Mouse (Mus musculus) CH12.LX (cell line): ENCODE measurements around the gene Slc24a5.

Experiments used
- BHLHE40 ChIP-seq: IDR thresholded peaks from 2 replicates; pipeline ENCODE4 v1.6.1; 2011; ENCODE audit warnings: mild to moderate bottlenecking, low read depth, low read length, improper control_type of control experiment
- CTCF ChIP-seq, 2 experiments: IDR thresholded peaks in 1 of 2; conservative IDR thresholded peaks in 1 of 2; 2 replicates each; pipeline ENCODE4 v1.5.1; 2011 to 2012; ENCODE audit warnings: low read depth in 2 of 2, low read length in 2 of 2, improper control_type of control experiment in 1 of 2, inconsistent platforms in 1 of 2, mild to moderate bottlenecking in 1 of 2, moderate library complexity in 1 of 2
- EP300 ChIP-seq: IDR thresholded peaks from 2 replicates; pipeline ENCODE4 v1.6.1; 2011; ENCODE audit warnings: low read length, improper control_type of control experiment
- HCFC1 ChIP-seq: IDR thresholded peaks from 2 replicates; pipeline ENCODE4 v1.6.1; 2012; ENCODE audit warnings: low read depth, mild to moderate bottlenecking, inconsistent platforms, low read length, improper control_type of control experiment
- MAX ChIP-seq: IDR thresholded peaks from 2 replicates; pipeline ENCODE4 v1.6.1; 2011; ENCODE audit warnings: low read length, improper control_type of control experiment
- MAZ ChIP-seq: IDR thresholded peaks from 2 replicates; pipeline ENCODE4 v1.6.1; 2012; ENCODE audit warnings: low read depth, mild to moderate bottlenecking, inconsistent platforms, low read length, improper control_type of control experiment, moderate library complexity
- MEF2A ChIP-seq: IDR thresholded peaks from 2 replicates; pipeline ENCODE4 v1.6.1; 2014; ENCODE audit warnings: low read depth, mild to moderate bottlenecking, inconsistent platforms, low read length, improper control_type of control experiment, borderline replicate concordance
- PAX5 ChIP-seq: IDR thresholded peaks from 2 replicates; pipeline ENCODE4 v1.6.1; 2012; ENCODE audit warnings: low read length, inconsistent platforms, mixed read lengths
- POLR2A ChIP-seq: IDR thresholded peaks from 2 replicates; pipeline ENCODE4 v1.6.1; 2011; ENCODE audit warnings: low read depth, mild to moderate bottlenecking, improper control_type of control experiment, low read length
- SIN3A ChIP-seq: IDR thresholded peaks from 2 replicates; pipeline ENCODE4 v1.6.1; 2012; ENCODE audit warnings: low read length, improper control_type of control experiment, inconsistent platforms
- SMC3 ChIP-seq: IDR thresholded peaks from 2 replicates; pipeline ENCODE4 v1.6.1; 2011; ENCODE audit warnings: low read depth, low read length, improper control_type of control experiment
- ZC3H11A ChIP-seq: IDR thresholded peaks from 2 replicates; pipeline ENCODE4 v1.6.1; 2012; ENCODE audit warnings: low read depth, mild to moderate bottlenecking, inconsistent platforms, low read length, improper control_type of control experiment
- ZNF384 ChIP-seq: IDR thresholded peaks from 2 replicates; pipeline ENCODE4 v1.6.1; 2012; ENCODE audit warnings: low read depth, low read length, improper control_type of control experiment, inconsistent platforms

DNA sequence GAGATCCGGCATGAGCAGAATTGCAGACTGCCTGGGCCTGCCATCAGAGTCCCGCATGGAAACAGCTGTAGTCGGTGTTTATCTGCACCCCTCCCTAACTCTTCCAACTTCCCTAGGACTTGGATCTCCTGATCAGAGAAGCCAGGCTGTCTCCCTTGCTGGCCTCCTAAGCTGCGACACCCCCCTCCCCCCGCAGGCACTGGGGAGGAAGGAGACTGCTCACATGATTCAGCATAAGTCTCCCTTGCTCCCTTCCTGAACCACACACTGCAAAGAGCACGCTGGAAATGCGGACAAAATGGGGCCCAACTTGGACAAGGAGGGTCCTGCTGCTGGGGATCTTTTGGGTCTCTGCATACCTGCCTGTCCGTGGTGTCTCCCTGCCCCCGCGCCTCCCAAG is at the start of gene Slc24a5:
- no peak for TF ChIP-seq ZNF384
- no peak for TF ChIP-seq SMC3
- TF ChIP-seq POLR2A = no peak
- no peak for TF ChIP-seq MAX
- TF ChIP-seq HCFC1 = no peak
- no peak for TF ChIP-seq EP300
- TF ChIP-seq PAX5 = no peak
- no peak for TF ChIP-seq ZC3H11A
- no peak for TF ChIP-seq CTCF (conservative IDR thresholded peaks at IDR 0.05 in 1 of 2, IDR thresholded peaks at IDR 0.05 in 1 of 2; ENCODE audit: low read depth in 2 of 2, low read length in 2 of 2)
- no peak for TF ChIP-seq BHLHE40
- TF ChIP-seq MAZ = no peak
- no peak for TF ChIP-seq MEF2A
- TF ChIP-seq SIN3A = no peak
